Mouse (Mus musculus) liver, embryonic 14.5 days (tissue): ENCODE measurements around the gene Olfr1375.
"Not testable (repeated sequence)": the region's sequence is repeated elsewhere in the genome, so short reads cannot be mapped to it uniquely, and the experiment has no call there.

Experiments
- CTCF ChIP-seq: IDR thresholded peaks from 2 replicates; pipeline ENCODE4 v1.5.1; 2016; ENCODE audit warnings: antibody characterized with exemption, low read depth, control low read depth
- EP300 ChIP-seq: IDR thresholded peaks from 2 replicates; pipeline ENCODE4 v1.6.1; 2016; ENCODE audit warnings: antibody characterized with exemption, low read depth

GRCm38 (mm10) chr11:51026811-51027210 lies 21.1 kb upstream of the Olfr1375 start:
- not testable (repeated sequence) for TF ChIP-seq CTCF, EP300
